In genomic region chr1:182040538-182040937, GRCm38 (mm10) we compare ENCODE assay signal across 20 mouse cellular contexts. TPM values are rescaled to one million over a fixed set of nuclear protein-coding genes. Genes with fewer than 3 reads are reported as not detected.
DNase-seq lines count a peak whose midpoint lies in the region; TF ChIP-seq lines count a peak whose summit lies in the region.
"Had no signal": no experiment of that assay in that cellular context is flagged by ENCODE, and none has a peak within 500 bp of the region (broad histone marks: within the 10 kb centered on the region; RNA-seq: fewer than 3 reads in every experiment).

No protein-coding gene starts in this region.

- H3K27ac ChIP-seq in ES-Bruce4 (ENCODE audit: insufficient read depth, low read length): peak overlapping the region; percentile 60; the same call in 1 of the 2 replicates
- H3K27ac ChIP-seq: embryonic facial prominence, embryonic 12.5 days; embryonic facial prominence, embryonic 15.5 days; forebrain, embryonic 10.5 days; forebrain, embryonic 12.5 days had no signal

- DNase-seq in ES-CJ7 (ENCODE audit: low read depth, low spot score) (peak; percentile 82), ZHBTc4 (ENCODE audit: low read depth, low spot score) (peak; percentile 78)
- no peak for DNase-seq in left cerebral cortex, adult 18-20 months (ENCODE audit: low spot score in 2 of 2)
- no peak for DNase-seq in gastrocnemius, adult 8-10 months (ENCODE audit: low spot score in 2 of 2)
- DNase-seq: adrenal gland, adult 2 months; adrenal gland, postnatal 10 days; adrenal gland, postnatal 25 days; cerebellum, adult 11 months; cerebellum, adult 18-20 months; cerebellum, adult 8-10 months; cerebellum, adult 9-11 months; cerebellum, postnatal 14 days; cerebellum, postnatal 36 days; embryo, embryonic 11 days had no signal

- H3K9ac ChIP-seq in ES-Bruce4 (ENCODE audit: low read depth, poor library complexity, severe bottlenecking): no peak overlapping the region
- H3K9ac ChIP-seq: embryonic facial prominence, embryonic 12.5 days; embryonic facial prominence, embryonic 15.5 days; forebrain, embryonic 12.5 days had no signal

- H3K4me3 ChIP-seq in ES-Bruce4 (ENCODE audit: low read depth, low read length): no peak overlapping the region
- H3K4me3 ChIP-seq: embryonic facial prominence, embryonic 12.5 days; embryonic facial prominence, embryonic 15.5 days; erythroblast, embryonic 14.5 days; forebrain, embryonic 10.5 days; forebrain, embryonic 12.5 days had no signal

- no peaks in the 10 kb centered on the region for H3K9me3 ChIP-seq in ES-Bruce4 (replicated peaks; ENCODE audit: control insufficient read depth, insufficient read depth, low read length, poor library complexity, severe bottlenecking)
- H3K9me3 ChIP-seq: embryonic facial prominence, embryonic 12.5 days; embryonic facial prominence, embryonic 15.5 days; forebrain, embryonic 10.5 days; forebrain, embryonic 12.5 days had no signal

- H3K36me3 ChIP-seq in ES-Bruce4 (ENCODE audit: control insufficient read depth, insufficient read depth, low read length, poor library complexity, severe bottlenecking): no peaks in the 10 kb centered on the region
- H3K36me3 ChIP-seq: embryonic facial prominence, embryonic 12.5 days; embryonic facial prominence, embryonic 15.5 days; forebrain, embryonic 10.5 days; forebrain, embryonic 12.5 days had no signal

- TF ChIP-seq EP300 in ES-Bruce4 (IDR thresholded peaks at IDR 0.05; ENCODE audit: insufficient read depth, low read depth, low read length): 0 out of 2 replicates have a peak, but pooled peaks have one; percentile 57

- no peak for TF ChIP-seq CTCF in ES-Bruce4 (IDR thresholded peaks at IDR 0.05; ENCODE audit: low read depth, low read length)

- H3K4me1 ChIP-seq in ES-Bruce4 (ENCODE audit: control insufficient read depth, insufficient read depth, low read length): peaks cover 2% of the 10 kb centered on the region
- H3K4me1 ChIP-seq: embryonic facial prominence, embryonic 12.5 days; embryonic facial prominence, embryonic 15.5 days had no signal

- TF ChIP-seq POLR2A in ES-Bruce4 (IDR thresholded peaks at IDR 0.05; ENCODE audit: insufficient read depth, low read length): no peak

- H3K27me3 ChIP-seq in ES-Bruce4 (ENCODE audit: control insufficient read depth, insufficient read depth, low read length, poor library complexity, severe bottlenecking): no peaks in the 10 kb centered on the region
- H3K27me3 ChIP-seq: embryonic facial prominence, embryonic 12.5 days; embryonic facial prominence, embryonic 15.5 days; forebrain, embryonic 12.5 days had no signal

RNA-seq across cellular contexts. Expression of gene Enah, which starts 20.7 kb away (rescaled TPM):
- polyA plus RNA-seq in ES-Bruce4 (2011; ENCODE audit: insufficient read depth, insufficient read length, low read depth, missing spikeins): 357 and 369 TPM in 2 replicates
- 100 to 1,000 TPM; 145 to 154 TPM for total RNA-seq in left cerebral cortex, adult 18-20 months (2021)
- 10 to 100 TPM; 43.1 to 56.3 (median 48.3) TPM for total RNA-seq in gastrocnemius, adult 8-10 months (2022)

Comparison
In these comparisons a context has a peak if more than half of its experiments do, and no peak if none do; other contexts are left out.
1. DNase-seq: peak in ES-CJ7 (single experiment) and ZHBTc4 (single experiment); none in left cerebral cortex, adult 18-20 months (0 of 2) and gastrocnemius, adult 8-10 months (0 of 2).